Mouse (Mus musculus) thymus, adult 2 months (tissue): Measurements from ENCODE around the gene Akr1a1. TPM values are rescaled to one million over a fixed set of nuclear protein-coding genes. Genes with fewer than 3 reads are reported as not detected.

Experiments
- DNase-seq: peaks from one replicate; pipeline ENCODE4 v3.0.0; 2021
- H3K27ac ChIP-seq: fragments of 200-500 bp; 2 replicates; pipeline ENCODE4 v1.5.1; 2012; ENCODE audit warnings: low read length, control low read depth; ENCODE audit not compliant: control insufficient read depth, insufficient read depth
- H3K27me3 ChIP-seq: fragments of 200-500 bp; 2 replicates; pipeline ENCODE4 v1.6.1; 2012; ENCODE audit warnings: mild to moderate bottlenecking, low read length, moderate library complexity, mixed read lengths; ENCODE audit not compliant: control insufficient read depth, insufficient read depth
- H3K36me3 ChIP-seq: fragments of 200-500 bp; 2 replicates; pipeline ENCODE4 v1.6.1; 2012; ENCODE audit warnings: mild to moderate bottlenecking, low read length, moderate library complexity; ENCODE audit not compliant: control insufficient read depth, insufficient read depth
- H3K4me1 ChIP-seq: fragments of 200-500 bp; replicated peaks from 2 replicates; pipeline ENCODE4 v1.6.1; 2012; ENCODE audit warnings: low read length; ENCODE audit not compliant: control insufficient read depth, insufficient read depth
- H3K4me3 ChIP-seq: fragments of 200-500 bp; 2 replicates; pipeline ENCODE4 v1.5.1; 2012; ENCODE audit warnings: mild to moderate bottlenecking, low read length, control low read depth, moderate library complexity; ENCODE audit not compliant: control insufficient read depth, insufficient read depth
- CTCF ChIP-seq: fragments of 200-500 bp; IDR thresholded peaks from 2 replicates; pipeline ENCODE4 v1.5.1; 2012; ENCODE audit warnings: mild to moderate bottlenecking, control low read depth, low read length, moderate library complexity, borderline replicate concordance; ENCODE audit not compliant: control insufficient read depth, poor library complexity, insufficient read depth; ENCODE audit errors: extremely low read depth
- POLR2A ChIP-seq: fragments of 200-500 bp; IDR thresholded peaks from 2 replicates; pipeline ENCODE4 v1.6.1; 2012; ENCODE audit warnings: mild to moderate bottlenecking, low read length, control low read depth, moderate library complexity; ENCODE audit not compliant: control insufficient read depth, poor library complexity, insufficient read depth; ENCODE audit errors: extremely low read depth
- WGBS: fragments of 180-500 bp; shearing (Covaris S2); methylation state at CpG from one replicate; pipeline ENCODE4 v1.1.7; 2018; 5-methylcytosine and 5-hydroxymethylcytosine counted together
- polyA plus RNA-seq: library from polyadenylated mRNA; depleted of rRNA; stranded (reverse); fragments of >200 nt; gene quantifications from 2 replicates; pipeline ENCODE4 v1.2.3, GENCODE M21; 2012

Gene Akr1a1
- polyA plus RNA-seq, 1 experiment = 565 TPM

- H3K4me1 ChIP-seq = no peaks in the 10 kb centered on the region
- WGBS = 87% methylated on average over 2 of the region's 2 CpGs
- TF ChIP-seq POLR2A (no peak), CTCF (no peak)
- no peaks in the 10 kb centered on the region for H3K36me3 ChIP-seq
- H3K4me3 ChIP-seq = no peak overlapping the region
- no peak for DNase-seq
- H3K27ac ChIP-seq = no peak overlapping the region
- no peaks in the 10 kb centered on the region for H3K27me3 ChIP-seq
Measured at GRCm38 (mm10) chr4:116659474-116659873, 8.0 kb upstream of the Akr1a1 start.

GRCm38 (mm10) chr4:116657971-116658370 is 6.5 kb upstream of the Akr1a1 start:
- no peak overlapping the region for H3K27ac ChIP-seq
- TF ChIP-seq POLR2A = no peak
- no peak for TF ChIP-seq CTCF
- DNase-seq = no peak
- no peaks in the 10 kb centered on the region for H3K27me3 ChIP-seq
- no peaks in the 10 kb centered on the region for H3K36me3 ChIP-seq
- H3K4me3 ChIP-seq = no peak overlapping the region
- 89% methylated on average over 3 of the region's 3 CpGs for WGBS
- no peaks in the 10 kb centered on the region for H3K4me1 ChIP-seq

DNA sequence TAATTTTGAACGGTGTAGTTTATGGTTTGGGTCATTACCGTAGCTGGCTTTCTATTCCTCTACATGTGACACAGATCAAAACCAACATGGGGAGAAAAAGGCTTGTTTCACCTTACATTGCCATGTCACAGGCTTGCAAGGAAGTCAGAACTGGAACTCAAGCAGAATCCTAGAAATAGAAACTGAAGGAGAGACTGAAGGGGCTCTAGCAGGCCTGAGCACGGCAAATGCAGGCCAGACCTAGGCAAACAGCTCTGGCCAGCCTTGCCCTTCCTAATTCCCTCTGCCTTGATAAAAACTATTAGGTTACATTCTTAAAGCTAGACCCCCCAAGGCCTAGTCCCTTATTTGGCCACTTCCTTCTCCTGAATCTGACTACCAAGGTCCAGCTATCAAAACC is 4.2 kb upstream of the Akr1a1 start:
- TF ChIP-seq CTCF = no peak
- no peak overlapping the region for H3K4me3 ChIP-seq
- 84% methylated on average over 3 of the region's 3 CpGs for WGBS
- no peaks in the 10 kb centered on the region for H3K4me1 ChIP-seq
- no peaks in the 10 kb centered on the region for H3K36me3 ChIP-seq
- no peak overlapping the region for H3K27ac ChIP-seq
- DNase-seq = no peak
- no peaks in the 10 kb centered on the region for H3K27me3 ChIP-seq

GRCm38 (mm10) chr4:116655100-116655499 is 3.6 kb upstream of the Akr1a1 start:
- no peak overlapping the region for H3K4me3 ChIP-seq
- peaks cover 3% of the 10 kb centered on the region; the same call in 1 of the 2 replicates for H3K4me1 ChIP-seq
- H3K27ac ChIP-seq = no peak overlapping the region
- TF ChIP-seq POLR2A (no peak), CTCF (no peak)
- 19% methylated on average over 2 of the region's 2 CpGs for WGBS
- no peaks in the 10 kb centered on the region for H3K27me3 ChIP-seq
- no peaks in the 10 kb centered on the region for H3K36me3 ChIP-seq
- no peak for DNase-seq

DNA sequence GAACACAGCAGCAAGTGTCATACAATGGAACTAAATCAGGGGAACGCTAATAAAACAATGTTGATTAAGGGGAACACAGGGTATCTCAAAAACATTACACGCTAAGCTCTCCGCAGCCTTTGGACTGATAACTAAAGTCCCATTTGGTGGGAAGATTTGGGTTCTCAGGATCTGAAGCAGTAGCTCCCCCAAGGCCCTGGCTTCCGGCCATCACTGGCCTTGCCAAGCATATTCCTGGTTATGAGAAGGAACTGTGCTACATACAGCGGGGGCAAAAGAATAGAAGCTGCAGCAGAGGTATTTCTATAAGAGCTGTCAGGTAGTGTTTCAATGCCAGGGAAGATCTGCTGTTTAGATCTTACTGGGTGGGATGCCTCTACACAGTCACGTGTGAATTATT is 1.7 kb upstream of the Akr1a1 start:
- Histone ChIP-seq H3K4me3 (no peak overlapping the region), H3K27me3 (no peaks in the 10 kb centered on the region), H3K36me3 (no peaks in the 10 kb centered on the region), H3K27ac (no peak overlapping the region), H3K4me1 (peaks cover 5% of the 10 kb centered on the region; the same call in 1 of the 2 replicates)
- TF ChIP-seq CTCF = no peak
- no peak for TF ChIP-seq POLR2A
- DNase-seq = no peak
- 95% methylated on average over 6 of the region's 6 CpGs for WGBS

DNA sequence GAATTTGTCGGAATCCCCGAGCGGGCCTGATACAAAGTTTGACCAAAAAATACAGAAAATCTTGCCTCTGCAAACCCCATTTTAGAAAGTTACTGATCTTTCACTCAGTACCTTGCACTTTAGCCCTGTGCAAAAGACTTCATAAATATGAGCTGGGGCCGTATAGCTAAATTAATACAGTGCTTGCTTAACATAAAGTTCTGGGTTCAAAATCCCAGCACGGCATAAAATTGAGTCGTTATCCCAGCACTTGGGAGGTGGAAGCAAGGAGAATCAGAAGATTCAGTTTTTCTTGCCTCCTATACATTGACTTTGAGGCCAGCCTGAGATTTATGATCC is 286 bp upstream of the Akr1a1 start:
- peaks cover 5% of the 10 kb centered on the region; the same call in 1 of the 2 replicates for H3K4me1 ChIP-seq
- 8% methylated on average over 6 of the region's 6 CpGs for whole genome bisulfite sequencing
- peaks cover 7% of the 10 kb centered on the region; the same call in 1 of the 2 replicates for H3K36me3 ChIP-seq

GRCm38 (mm10) chr4:116650365-116650764 is 1.1 kb downstream of the Akr1a1 start:
- peaks cover 7% of the 10 kb centered on the region; the same call in 1 of the 2 replicates for H3K36me3 ChIP-seq
- no peak for TF ChIP-seq POLR2A
- no peak for TF ChIP-seq CTCF
- no peaks in the 10 kb centered on the region for H3K27me3 ChIP-seq
- peaks cover 5% of the 10 kb centered on the region; the same call in 1 of the 2 replicates for H3K4me1 ChIP-seq
- H3K4me3 ChIP-seq = no peak overlapping the region; the same call in 1 of the 2 replicates
- WGBS = 46% methylated on average over 5 of the region's 5 CpGs
- no peak overlapping the region for H3K27ac ChIP-seq
- no peak for DNase-seq

More for the DNA sequence above, 286 bp upstream of the Akr1a1 start:
- Histone ChIP-seq H3K4me3 (no peak overlapping the region), H3K27me3 (no peaks in the 10 kb centered on the region), H3K27ac (no peak overlapping the region)
- DNase-seq = no peak
- TF ChIP-seq CTCF (no peak), POLR2A (no peak)
